Mouse (Mus musculus) liver, embryonic 14.5 days (tissue): ENCODE data around the gene Nipal3.

ENCODE experiments used
- CTCF ChIP-seq: IDR thresholded peaks from 2 replicates; pipeline ENCODE4 v1.5.1; 2016; ENCODE audit warnings: antibody characterized with exemption, low read depth, control low read depth
- EP300 ChIP-seq: IDR thresholded peaks from 2 replicates; pipeline ENCODE4 v1.6.1; 2016; ENCODE audit warnings: antibody characterized with exemption, low read depth

DNA sequence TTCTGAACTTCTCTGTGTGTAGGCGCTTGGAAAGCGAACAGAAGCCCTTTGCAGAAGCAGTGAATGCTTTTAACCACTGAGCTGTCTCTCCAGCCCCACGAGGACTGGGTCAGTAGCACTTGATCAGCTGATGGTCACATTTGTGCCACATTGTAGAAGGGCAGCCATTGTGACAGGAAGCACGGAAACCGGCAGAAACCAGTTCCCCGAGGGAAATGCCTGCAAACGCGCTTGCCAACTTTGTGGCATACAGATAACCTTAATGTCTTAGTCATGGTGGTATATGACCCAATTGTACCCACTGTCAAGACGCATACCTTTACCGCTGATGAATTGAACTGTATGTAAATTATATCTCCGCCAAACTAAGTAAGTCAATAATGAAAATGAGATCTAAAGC lies 11.0 kb upstream of the Nipal3 start:
- TF ChIP-seq CTCF (no peak), EP300 (no peak)
